Mouse (Mus musculus): Measurements from ENCODE around the gene Zfp687. TPM values are rescaled to one million over a fixed set of nuclear protein-coding genes. Genes with fewer than 3 reads are reported as not detected.
A peak's percentile ranks its signal among the peaks of the same experiment; 100 is the strongest.

Zfp687 gene
- polyA plus RNA-seq, 1 experiment from 2014 or later = 7.2 TPM

- WGBS (ENCODE audit: insufficient replicate concordance) = 69% methylated on average over 9 of the region's 9 CpGs
- Histone ChIP-seq H3K36me3 (replicated peaks) (peaks cover 62% of the 10 kb centered on the region), H3K9ac (no peak overlapping the region), H3K4me1 (replicated peaks) (peaks cover 37% of the 10 kb centered on the region), H3K27ac (replicated peaks) (no peak overlapping the region), H3K9me3 (replicated peaks) (no peaks in the 10 kb centered on the region), H3K4me3 (replicated peaks) (no peak overlapping the region), H3K27me3 (no peaks in the 10 kb centered on the region), H3K4me2 (no peak overlapping the region)
- no peak for ATAC-seq (ENCODE audit: insufficient read depth)
Measured at GRCm38 (mm10) chr3:94989159-94989761, 26.0 kb downstream of the Zfp687 start.

- peak; percentile 53 for ATAC-seq (ENCODE audit: insufficient read depth)
- 0 out of 2 replicates have a peak overlapping the region, but pooled peaks have one; percentile 41 for H3K27ac ChIP-seq (replicated peaks)
- no peak overlapping the region for H3K4me2 ChIP-seq
- H3K36me3 ChIP-seq (replicated peaks) = peaks cover 59% of the 10 kb centered on the region
- H3K4me1 ChIP-seq (replicated peaks) = peaks cover 37% of the 10 kb centered on the region
- no peaks in the 10 kb centered on the region for H3K9me3 ChIP-seq (replicated peaks)
- no peak overlapping the region for H3K9ac ChIP-seq
- no peak overlapping the region for H3K4me3 ChIP-seq (replicated peaks)
- no peaks in the 10 kb centered on the region for H3K27me3 ChIP-seq
Measured at GRCm38 (mm10) chr3:94987578-94987977, 27.7 kb downstream of the Zfp687 start.

- no peak overlapping the region for H3K27ac ChIP-seq (replicated peaks)
- H3K36me3 ChIP-seq (replicated peaks) = peaks cover 59% of the 10 kb centered on the region
- H3K27me3 ChIP-seq = no peaks in the 10 kb centered on the region
- ATAC-seq (ENCODE audit: insufficient read depth) = no peak
- H3K9ac ChIP-seq = no peak overlapping the region
- H3K4me1 ChIP-seq (replicated peaks) = peaks cover 37% of the 10 kb centered on the region
- H3K4me3 ChIP-seq (replicated peaks) = no peak overlapping the region
- no peaks in the 10 kb centered on the region for H3K9me3 ChIP-seq (replicated peaks)
- 91% methylated on average over 2 of the region's 2 CpGs for WGBS (ENCODE audit: insufficient replicate concordance)
- no peak overlapping the region for H3K4me2 ChIP-seq
Measured at GRCm38 (mm10) chr3:94985513-94985912, 29.7 kb downstream of the Zfp687 start.

- Histone ChIP-seq H3K27me3 (no peaks in the 10 kb centered on the region), H3K4me1 (replicated peaks) (peaks cover 31% of the 10 kb centered on the region), H3K9ac (no peak overlapping the region), H3K27ac (replicated peaks) (no peak overlapping the region), H3K4me3 (replicated peaks) (no peak overlapping the region), H3K36me3 (replicated peaks) (peaks cover 54% of the 10 kb centered on the region), H3K9me3 (replicated peaks) (no peaks in the 10 kb centered on the region), H3K4me2 (no peak overlapping the region)
- WGBS (ENCODE audit: insufficient replicate concordance) = 87% methylated on average over 11 of the region's 11 CpGs
- ATAC-seq (ENCODE audit: insufficient read depth) = no peak
Measured at GRCm38 (mm10) chr3:94984312-94984711, 30.9 kb downstream of the Zfp687 start.

GRCm38 (mm10) chr3:94974528-94975422 is 40.5 kb downstream of the Zfp687 start, which contains the start of gene Pi4kb:
Gene Pi4kb, plus strand, starts transcription at chr3:94974731.
- H3K27ac ChIP-seq (replicated peaks) = peak within 1 kb of the TSS; percentile 91
- no peaks in the 10 kb centered on the region for H3K27me3 ChIP-seq
- no peaks in the 10 kb centered on the region for H3K9me3 ChIP-seq (replicated peaks)
- H3K4me3 ChIP-seq (replicated peaks) = peak within 1 kb of the TSS; percentile 99
- peak within 1 kb of the TSS; percentile 96 for H3K9ac ChIP-seq
- H3K36me3 ChIP-seq (replicated peaks) = peaks cover 10% of the 10 kb centered on the region; the same call in 1 of the 2 replicates
- H3K4me2 ChIP-seq = peak within 1 kb of the TSS; percentile 89
- H3K4me1 ChIP-seq (replicated peaks) = peaks cover 41% of the 10 kb centered on the region
- under 1% methylated on average over 50 of the region's 57 CpGs for WGBS (ENCODE audit: insufficient replicate concordance)
- ATAC-seq (ENCODE audit: insufficient read depth) = peak; percentile 94

GRCm38 (mm10) chr3:94974026-94974527 is 41.2 kb downstream of the Zfp687 start:
- H3K27me3 ChIP-seq = no peaks in the 10 kb centered on the region
- peaks cover 41% of the 10 kb centered on the region for H3K4me1 ChIP-seq (replicated peaks)
- H3K27ac ChIP-seq (replicated peaks) = no peak overlapping the region
- peaks cover 10% of the 10 kb centered on the region; the same call in 1 of the 2 replicates for H3K36me3 ChIP-seq (replicated peaks)
- H3K4me3 ChIP-seq (replicated peaks) = peak overlapping the region; percentile 99
- H3K9ac ChIP-seq = peak overlapping the region; percentile 96
- peak overlapping the region; percentile 89 for H3K4me2 ChIP-seq
- H3K9me3 ChIP-seq (replicated peaks) = no peaks in the 10 kb centered on the region
- no peak for ATAC-seq (ENCODE audit: insufficient read depth)
- WGBS (ENCODE audit: insufficient replicate concordance) = 24% methylated on average over 9 of the region's 9 CpGs

- WGBS (ENCODE audit: insufficient replicate concordance) = 75% methylated on average over 5 of the region's 5 CpGs
Measured at GRCm38 (mm10) chr3:94973620-94974019, 41.6 kb downstream of the Zfp687 start.

GRCm38 (mm10) chr3:94972552-94972951 is 42.7 kb downstream of the Zfp687 start:
- Histone ChIP-seq H3K9me3 (replicated peaks) (no peaks in the 10 kb centered on the region), H3K4me3 (replicated peaks) (no peak overlapping the region), H3K27ac (replicated peaks) (no peak overlapping the region), H3K9ac (no peak overlapping the region), H3K36me3 (replicated peaks) (peaks cover 3% of the 10 kb centered on the region; the same call in 1 of the 2 replicates), H3K27me3 (no peaks in the 10 kb centered on the region), H3K4me2 (no peak overlapping the region), H3K4me1 (replicated peaks) (peaks cover 38% of the 10 kb centered on the region)
- WGBS (ENCODE audit: insufficient replicate concordance) = 49% methylated on average over 3 of the region's 3 CpGs
- ATAC-seq (ENCODE audit: insufficient read depth) = no peak

More at GRCm38 (mm10) chr3:94973620-94974019, 41.6 kb downstream of the Zfp687 start:
- no peaks in the 10 kb centered on the region for H3K27me3 ChIP-seq
- H3K9ac ChIP-seq = no peak overlapping the region; the same call in 1 of the 2 replicates
- no peak for ATAC-seq (ENCODE audit: insufficient read depth)
- peak overlapping the region; percentile 89 for H3K4me2 ChIP-seq
- peaks cover 10% of the 10 kb centered on the region; the same call in 1 of the 2 replicates for H3K36me3 ChIP-seq (replicated peaks)
- H3K9me3 ChIP-seq (replicated peaks) = no peaks in the 10 kb centered on the region
- H3K27ac ChIP-seq (replicated peaks) = no peak overlapping the region
- H3K4me3 ChIP-seq (replicated peaks) = peak overlapping the region; percentile 99; the same call in 1 of the 2 replicates
- peaks cover 41% of the 10 kb centered on the region for H3K4me1 ChIP-seq (replicated peaks)

- Histone ChIP-seq H3K9ac (no peak overlapping the region), H3K36me3 (replicated peaks) (no peaks in the 10 kb centered on the region), H3K4me1 (replicated peaks) (no peaks in the 10 kb centered on the region), H3K4me3 (replicated peaks) (no peak overlapping the region), H3K4me2 (no peak overlapping the region), H3K27ac (replicated peaks) (no peak overlapping the region), H3K9me3 (replicated peaks) (no peaks in the 10 kb centered on the region), H3K27me3 (no peaks in the 10 kb centered on the region)
- WGBS (ENCODE audit: insufficient replicate concordance) = 41% methylated on average over 1 of the region's 1 CpGs
- no peak for ATAC-seq (ENCODE audit: insufficient read depth)
Measured at GRCm38 (mm10) chr3:94965878-94966277, 49.4 kb downstream of the Zfp687 start.

- Histone ChIP-seq H3K9me3 (replicated peaks) (no peaks in the 10 kb centered on the region), H3K36me3 (replicated peaks) (no peaks in the 10 kb centered on the region), H3K27ac (replicated peaks) (no peak overlapping the region), H3K4me2 (no peak overlapping the region), H3K27me3 (no peaks in the 10 kb centered on the region), H3K9ac (no peak overlapping the region), H3K4me1 (replicated peaks) (no peaks in the 10 kb centered on the region), H3K4me3 (replicated peaks) (no peak overlapping the region)
- 88% methylated on average over 1 of the region's 1 CpGs for WGBS (ENCODE audit: insufficient replicate concordance)
- no peak for ATAC-seq (ENCODE audit: insufficient read depth)
Measured at GRCm38 (mm10) chr3:94964989-94965388, 50.3 kb downstream of the Zfp687 start.

GRCm38 (mm10) chr3:94960322-94960721 is 54.9 kb downstream of the Zfp687 start:
- H3K27ac ChIP-seq (replicated peaks) = no peak overlapping the region
- H3K4me2 ChIP-seq = no peak overlapping the region
- H3K4me3 ChIP-seq (replicated peaks) = no peak overlapping the region
- no peak for ATAC-seq (ENCODE audit: insufficient read depth)
- H3K9ac ChIP-seq = no peak overlapping the region
- H3K27me3 ChIP-seq = no peaks in the 10 kb centered on the region
- WGBS (ENCODE audit: insufficient replicate concordance) = 69% methylated on average over 5 of the region's 5 CpGs
- peaks cover 26% of the 10 kb centered on the region for H3K36me3 ChIP-seq (replicated peaks)
- H3K9me3 ChIP-seq (replicated peaks) = no peaks in the 10 kb centered on the region
- peaks cover 6% of the 10 kb centered on the region for H3K4me1 ChIP-seq (replicated peaks)
